Mouse (Mus musculus) embryonic stem cell, embryonic (primary cell): ENCODE measurements around the gene Dcun1d3.

ENCODE experiments used
- CTCF ChIA-PET, 4 experiments: fragments of 300-600 bp in 2 of 4; fragments of 350-600 bp in 2 of 4; sonication (Branson Sonifier 250); formaldehyde crosslinking; loops; one replicate each; lab custom pipeline; 2022; ENCODE audit warnings: inconsistent platforms in 2 of 4; lab: Charles Lee
- POLR2A ChIA-PET, 4 experiments: fragments of 300-600 bp in 2 of 4; fragments of 350-600 bp in 2 of 4; sonication (Branson Sonifier 250); formaldehyde crosslinking; loops; one replicate each; lab custom pipeline; 2022; ENCODE audit warnings: antibody characterized with exemption in 4 of 4, inconsistent platforms in 1 of 4; lab: Charles Lee

Dcun1d3 gene

DNA sequence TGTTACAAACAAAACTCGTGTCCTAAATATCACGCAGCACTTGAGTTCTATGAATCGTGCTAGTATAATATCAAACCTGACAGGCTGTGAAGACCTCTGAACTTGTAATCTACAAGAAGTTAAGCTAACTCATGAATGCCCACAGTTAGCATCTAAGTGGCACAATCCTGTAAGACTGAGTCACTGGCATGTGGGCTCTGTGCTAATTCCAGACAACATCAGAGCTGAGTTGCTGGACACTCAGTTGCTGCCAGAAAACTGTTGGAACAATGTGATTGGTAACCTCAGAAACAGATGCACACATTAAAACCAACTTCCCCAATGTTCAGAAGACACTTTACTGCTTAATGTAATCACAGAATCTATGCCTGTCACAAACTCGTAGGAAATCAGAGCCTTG is 8.2 kb downstream of the Dcun1d3 start:
- ChIA-PET POLR2A (interaction anchor here in 2 of 4 experiments (0.7 to 1.5 kb wide), 6 partner anchors 8 to 128 kb away, joined by 3 to 7 read pairs (median 4); partner anchors contain the start of genes Dcun1d3 (in 1 of the 2) and Lyrm1 (in 1 of the 2)), CTCF (no interaction called here)

DNA sequence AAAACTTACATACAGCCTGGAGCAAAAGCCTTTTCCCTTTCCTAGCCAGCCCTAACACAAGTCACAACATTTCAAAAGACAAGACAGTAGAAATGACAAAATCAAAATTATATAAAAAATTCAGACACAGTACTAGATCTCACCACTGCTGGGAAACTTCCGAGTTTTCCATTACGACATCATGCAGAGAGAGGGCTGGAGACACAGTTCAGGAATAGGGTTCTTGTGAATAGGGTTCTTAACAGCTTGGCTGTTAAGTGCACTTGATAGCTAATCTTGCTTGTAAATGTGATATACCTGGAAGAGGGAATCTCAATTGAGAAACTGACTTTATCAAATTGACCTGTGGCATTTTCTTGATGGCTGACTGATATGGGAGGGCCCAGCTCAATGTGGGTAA is 14.9 kb downstream of the Dcun1d3 start:
- CTCF ChIA-PET: no interaction called here
- POLR2A ChIA-PET: no interaction called here

DNA sequence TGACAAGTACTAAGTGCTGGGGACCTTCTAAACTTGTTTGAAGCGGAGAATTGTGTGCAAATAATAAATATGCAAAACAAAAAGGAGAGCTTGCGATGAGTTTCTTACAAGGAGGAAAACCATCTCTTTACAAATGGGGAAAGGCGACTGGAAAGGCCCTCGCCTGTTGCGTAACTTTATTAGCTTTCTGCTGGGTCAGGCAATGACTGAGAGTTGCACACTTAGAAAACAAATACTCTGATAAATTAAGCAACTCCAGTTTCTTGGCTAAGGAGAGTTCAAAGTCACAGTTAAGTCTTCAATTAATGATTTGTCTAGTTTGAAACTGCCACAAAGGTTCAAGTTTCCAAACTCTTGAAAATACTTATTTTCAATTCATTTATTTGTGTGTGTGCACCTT is 15.8 kb downstream of the Dcun1d3 start:
- CTCF ChIA-PET: no interaction called here
- POLR2A ChIA-PET: interaction anchor here in 2 of 4 experiments (0.8 to 1.6 kb wide), 3 partner anchors 15 to 24 kb away, joined by 4 to 7 read pairs (median 5); partner anchors contain the start of genes Dcun1d3 (in 1 of the 2) and Lyrm1 (in 1 of the 2)

DNA sequence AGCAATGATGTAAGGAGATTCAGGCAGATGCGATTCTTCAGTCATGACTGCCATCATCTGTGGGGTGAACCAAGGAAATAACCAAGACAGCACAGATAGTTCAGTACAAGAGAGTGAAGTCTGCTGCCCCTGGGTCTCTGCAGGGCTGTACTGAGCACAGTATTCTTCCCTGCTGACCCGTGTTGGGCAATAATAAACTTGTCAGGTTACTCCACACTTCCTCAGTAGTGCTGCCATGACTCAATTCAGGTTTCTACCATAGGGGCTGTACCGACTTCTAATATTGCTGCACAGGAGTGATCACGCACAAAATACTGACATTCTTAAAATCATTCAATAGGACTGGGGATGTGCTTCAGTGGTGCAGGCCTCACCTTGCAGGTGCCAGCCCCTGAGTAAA is 16.9 kb downstream of the Dcun1d3 start:
- POLR2A ChIA-PET: interaction anchor here in 2 of 4 experiments (1.2 to 1.6 kb wide), 2 partner anchors 16 to 17 kb away, joined by 4 to 7 read pairs; partner anchors contain the start of genes Dcun1d3 (in 1 of the 2) and Lyrm1 (in 1 of the 2)
- CTCF ChIA-PET: no interaction called here

DNA sequence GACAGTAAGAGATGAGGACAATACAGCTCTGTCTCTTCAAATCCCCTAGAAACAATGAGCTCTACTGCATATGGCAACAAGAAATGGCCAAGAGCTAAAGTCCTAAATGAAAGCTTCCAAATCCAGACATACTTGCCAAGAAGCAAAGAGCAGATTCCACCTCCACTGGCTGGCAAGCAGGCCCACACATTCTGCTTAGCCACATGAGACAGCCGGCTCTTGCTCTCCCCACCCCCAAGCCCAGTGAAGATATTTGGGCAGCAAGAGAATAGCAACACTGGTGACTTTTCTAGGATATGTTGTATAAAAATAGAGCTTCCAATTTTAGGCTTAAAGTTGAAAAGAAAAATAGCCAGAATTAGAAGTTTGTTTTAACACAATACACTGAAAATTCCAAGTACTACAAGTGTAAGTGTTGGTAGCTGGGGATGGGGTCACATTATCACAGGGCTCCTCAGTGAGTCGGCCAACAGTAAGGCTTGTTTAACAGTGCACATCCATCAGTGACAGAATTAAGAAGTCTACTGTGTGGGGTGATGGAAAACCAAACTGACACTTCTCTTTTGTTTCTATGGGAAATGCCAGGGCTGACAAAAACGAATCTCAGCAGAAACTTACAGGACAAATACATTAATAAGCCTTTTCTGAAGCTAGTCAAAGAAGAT is 20.2 kb downstream of the Dcun1d3 start:
- ChIA-PET CTCF (interaction anchor here in 2 of 4 experiments (0.7 to 0.9 kb wide), 2 partner anchors 17 to 27 kb away, joined by 4 read pairs; no protein-coding TSS in a partner anchor), POLR2A (interaction anchor here in 2 of 4 experiments (0.6 to 2.4 kb wide), 8 partner anchors 9 to 698 kb away, joined by 3 to 14 read pairs (median 4); partner anchors contain the start of genes Dcun1d3 (in 1 of the 2) and Lyrm1 (in 1 of the 2))

DNA sequence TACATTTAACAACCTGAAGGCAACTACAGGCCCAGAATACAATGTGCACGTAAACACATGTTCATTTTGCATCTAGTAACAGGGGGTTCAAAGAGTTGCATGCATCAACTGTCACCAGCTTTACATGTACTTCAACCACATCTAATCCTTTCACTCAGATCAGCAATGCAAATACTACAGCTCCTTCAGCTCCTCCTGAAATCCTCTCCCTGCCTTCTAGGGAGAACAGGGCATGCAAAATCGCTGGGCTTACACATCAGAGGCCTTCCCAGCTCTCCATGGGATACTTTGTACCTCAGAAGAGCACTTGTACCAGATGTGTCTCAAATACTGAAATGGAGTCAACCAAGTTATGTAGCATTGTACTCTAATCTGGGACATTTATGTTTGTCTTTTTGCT is 23.0 kb downstream of the Dcun1d3 start:
- POLR2A ChIA-PET: interaction anchor here in 3 of 4 experiments (0.7 to 2.5 kb wide), 5 partner anchors 10 to 162 kb away, joined by 3 to 10 read pairs (median 4); no protein-coding TSS in a partner anchor
- CTCF ChIA-PET: no interaction called here

DNA sequence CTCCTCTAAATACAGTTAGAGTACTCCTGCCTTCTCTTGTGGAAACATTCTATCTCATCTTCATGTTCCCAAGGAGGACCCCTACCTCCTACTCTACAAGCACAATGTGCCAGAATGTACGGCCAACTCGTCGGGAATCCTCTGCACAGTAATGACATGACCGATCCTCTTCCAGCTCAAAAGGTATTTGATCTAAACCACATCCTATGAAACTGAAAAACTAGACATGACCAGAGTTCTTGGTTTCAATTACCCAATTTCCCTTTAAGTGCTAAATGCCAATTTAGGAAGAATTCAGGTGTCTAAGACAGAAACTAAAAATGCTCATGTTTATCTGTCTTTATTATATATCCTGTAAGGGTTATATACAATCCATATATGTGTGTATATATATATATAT is 23.9 kb downstream of the Dcun1d3 start:
- POLR2A ChIA-PET: interaction anchor here in 3 of 4 experiments (0.7 to 2.5 kb wide), 5 partner anchors 9 to 163 kb away, joined by 3 to 10 read pairs (median 4); no protein-coding TSS in a partner anchor
- CTCF ChIA-PET: no interaction called here

DNA sequence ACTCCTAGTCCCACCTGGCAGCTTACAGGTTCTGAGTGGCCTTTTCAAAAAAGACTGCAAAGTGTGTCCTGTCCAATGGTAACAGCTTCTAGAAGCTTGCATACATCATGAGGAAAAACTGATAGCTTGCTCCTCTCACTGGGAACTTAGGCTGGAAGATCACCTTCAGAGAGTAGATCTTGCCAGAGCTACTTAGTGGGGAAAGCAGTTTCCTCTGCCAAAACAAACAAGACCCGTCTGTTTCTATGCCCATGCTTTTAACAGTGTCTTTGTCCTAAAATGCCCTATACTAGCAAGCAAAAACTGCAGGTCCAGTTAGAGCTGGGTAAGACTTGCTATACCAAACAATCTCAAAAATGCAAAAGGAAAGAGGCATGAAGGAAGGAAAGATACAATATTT is 30.0 kb downstream of the Dcun1d3 start:
- POLR2A ChIA-PET: interaction anchor here in 2 of 4 experiments (0.5 to 1.5 kb wide), 2 partner anchors 29 to 1086 kb away, joined by 3 to 7 read pairs; partner anchors contain the start of genes Dcun1d3 (in 1 of the 2) and Lyrm1 (in 1 of the 2)
- CTCF ChIA-PET: interaction anchor here in 1 of 4 experiments (1.3 kb wide), 1 partner anchor 17 kb away, joined by 4 read pairs; no protein-coding TSS in a partner anchor

DNA sequence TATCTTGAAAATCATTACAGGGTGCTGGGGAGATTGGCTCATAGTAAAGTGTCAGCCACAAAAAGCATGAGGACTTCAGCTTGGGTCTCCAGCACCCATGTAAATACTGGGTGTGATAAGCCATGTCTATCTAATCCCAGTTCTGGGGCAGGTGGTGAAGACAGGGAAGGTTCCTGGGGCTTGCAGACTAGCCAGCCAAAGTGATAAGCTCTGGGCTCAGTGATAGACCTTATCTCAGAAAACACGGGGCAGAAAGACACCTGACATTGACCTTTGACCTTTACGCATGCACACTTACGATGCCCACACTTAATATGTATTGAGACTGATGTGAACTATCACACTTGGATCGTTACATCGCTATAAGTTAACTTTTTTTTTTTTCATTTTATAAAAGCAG is 31.6 kb downstream of the Dcun1d3 start:
- ChIA-PET POLR2A (interaction anchor here in 2 of 4 experiments (0.7 to 5.5 kb wide), 7 partner anchors 8 to 32 kb away, joined by 3 to 53 read pairs (median 10); partner anchors contain the start of genes Dcun1d3 (in 2 of the 2) and Lyrm1 (in 2 of the 2)), CTCF (no interaction called here)

DNA sequence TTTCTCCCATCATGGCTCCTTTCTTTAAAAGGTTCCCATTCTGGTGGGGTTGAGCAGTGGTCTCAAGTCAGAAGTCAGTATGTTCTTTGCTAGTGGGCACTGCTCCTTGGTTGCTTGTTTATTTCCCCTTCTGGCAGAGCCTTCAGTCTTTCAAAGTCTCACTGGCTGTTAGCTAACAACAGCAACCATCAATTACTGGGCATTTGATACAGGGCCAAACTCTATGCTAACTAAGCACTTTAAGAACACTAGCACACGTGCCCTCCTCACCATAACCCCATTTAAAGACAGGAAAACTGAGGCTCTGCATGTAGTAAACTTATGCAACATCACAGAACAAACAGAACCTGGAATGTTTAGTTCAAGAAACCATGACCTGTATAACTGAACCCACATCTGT is 33.9 kb downstream of the Dcun1d3 start:
- ChIA-PET POLR2A (interaction anchor here in 3 of 4 experiments (0.6 to 5.5 kb wide), 14 partner anchors 8 to 34 kb away, joined by 3 to 53 read pairs (median 4); partner anchors contain the start of genes Dcun1d3 (in 3 of the 3) and Lyrm1 (in 3 of the 3)), CTCF (no interaction called here)

DNA sequence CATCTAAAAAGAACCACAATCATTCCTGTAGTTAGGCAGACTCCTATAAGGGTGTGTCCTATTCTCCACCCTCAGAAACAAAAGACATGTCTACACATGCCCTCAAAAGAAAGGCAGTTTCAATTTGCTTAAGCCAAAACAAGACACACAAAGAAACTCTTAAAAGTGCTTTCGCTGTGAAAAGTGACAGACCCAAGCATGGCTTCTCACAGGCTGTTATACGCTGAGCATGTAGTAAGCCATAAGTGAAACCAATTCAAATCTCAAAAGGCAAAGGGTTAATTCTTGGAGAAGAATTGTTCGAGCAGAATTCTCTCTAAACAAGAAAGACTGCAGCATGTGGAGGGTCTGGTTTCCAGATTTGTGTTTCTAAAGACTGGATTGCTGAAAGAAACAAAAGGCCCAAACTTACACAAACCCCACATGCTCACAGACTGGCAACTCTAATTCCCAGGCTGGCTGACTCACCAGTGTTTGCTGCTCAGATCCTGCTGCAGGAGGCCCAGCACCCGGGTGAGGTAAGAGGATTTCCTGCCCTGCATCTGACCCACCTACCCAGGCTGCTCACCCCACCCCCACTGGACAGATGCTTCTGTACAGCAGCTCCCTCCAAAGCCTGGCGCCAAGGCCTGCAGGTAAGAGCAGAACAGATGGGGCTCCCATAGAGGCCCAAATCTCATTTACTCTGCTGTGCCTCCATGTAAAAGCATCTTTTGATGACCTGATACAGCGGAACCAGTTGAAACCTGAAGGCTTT is 34.6 kb downstream of the Dcun1d3 start:
- CTCF ChIA-PET: interaction anchor here in 1 of 4 experiments (0.9 kb wide), 1 partner anchor 35 kb away, joined by 3 read pairs; the partner anchor contains the start of gene Dcun1d3
- POLR2A ChIA-PET: interaction anchor here in 3 of 4 experiments (0.6 to 5.5 kb wide), 17 partner anchors 9 to 241 kb away, joined by 3 to 53 read pairs (median 4); partner anchors contain the start of genes Dcun1d3 (in 3 of the 3), Lyrm1 (in 3 of the 3) and Tmem159 (in 1 of the 3)

DNA sequence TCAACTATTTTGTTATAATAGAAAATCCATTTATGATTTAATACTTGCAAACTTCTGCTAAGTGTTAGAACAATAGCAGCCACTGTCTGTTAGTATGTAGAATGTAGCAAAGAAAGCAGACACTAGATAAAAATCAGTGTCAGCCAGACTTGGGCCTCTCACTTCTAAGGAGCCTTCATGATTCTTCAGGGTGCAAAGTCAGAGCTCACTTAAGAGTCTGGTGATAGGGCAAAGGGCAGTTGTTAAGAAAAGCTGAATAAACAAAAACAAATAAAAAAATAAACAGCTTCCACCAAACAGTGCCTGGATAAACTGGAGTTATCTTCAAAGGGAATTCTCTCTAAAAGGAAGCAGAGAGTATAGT is 35.1 kb downstream of the Dcun1d3 start:
- POLR2A ChIA-PET: interaction anchor here in 3 of 4 experiments (0.7 to 5.5 kb wide), 12 partner anchors 14 to 242 kb away, joined by 3 to 53 read pairs (median 6); partner anchors contain the start of genes Dcun1d3 (in 3 of the 3), Lyrm1 (in 3 of the 3) and Tmem159 (in 1 of the 3)
- CTCF ChIA-PET: interaction anchor here in 1 of 4 experiments (0.9 kb wide), 1 partner anchor 36 kb away, joined by 3 read pairs; the partner anchor contains the start of gene Dcun1d3

DNA sequence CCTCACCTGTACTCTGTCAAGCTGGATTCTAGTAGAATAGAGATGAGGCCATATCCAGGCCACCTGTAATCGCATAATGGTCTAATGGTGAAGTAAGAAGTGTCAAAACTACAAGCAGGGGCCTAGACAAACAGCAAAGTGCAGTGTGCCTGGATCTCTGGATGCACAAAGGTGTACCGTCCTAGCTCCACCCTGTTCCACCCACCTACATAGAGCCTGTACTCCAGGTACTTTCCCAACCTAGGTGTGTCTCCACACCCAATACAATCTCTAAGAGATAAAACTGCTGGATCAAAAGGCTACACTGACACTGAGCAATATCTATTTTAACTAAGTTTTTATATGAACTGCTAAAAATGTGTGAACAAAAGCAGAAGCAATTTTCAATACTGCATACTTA is 35.5 kb downstream of the Dcun1d3 start:
- POLR2A ChIA-PET: interaction anchor here in 3 of 4 experiments (0.7 to 5.5 kb wide), 10 partner anchors 14 to 242 kb away, joined by 3 to 53 read pairs (median 6); partner anchors contain the start of genes Dcun1d3 (in 3 of the 3), Lyrm1 (in 3 of the 3) and Tmem159 (in 1 of the 3)
- CTCF ChIA-PET: interaction anchor here in 1 of 4 experiments (0.7 kb wide), 1 partner anchor 467 kb away, joined by 7 read pairs; no protein-coding TSS in a partner anchor

DNA sequence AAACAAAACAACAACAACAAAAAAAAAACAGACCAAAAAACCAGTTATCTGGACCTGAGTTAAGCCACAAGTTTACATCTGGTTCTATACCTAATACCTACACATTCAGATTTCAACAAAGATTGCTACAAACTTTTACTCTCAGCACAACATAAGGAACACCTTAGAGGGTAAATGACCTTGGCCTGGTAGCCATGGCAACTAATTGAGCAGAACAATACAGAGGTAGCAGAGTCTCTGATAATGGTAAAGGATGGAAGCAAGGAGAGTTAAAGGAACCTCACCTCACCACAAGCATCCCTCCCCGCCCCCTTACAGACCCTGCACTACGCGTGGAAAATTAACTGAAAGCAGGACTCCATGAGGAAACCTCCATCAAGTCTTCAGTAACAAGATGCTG is 36.0 kb downstream of the Dcun1d3 start:
- POLR2A ChIA-PET: interaction anchor here in 3 of 4 experiments (0.6 to 5.5 kb wide), 9 partner anchors 32 to 345 kb away, joined by 3 to 53 read pairs (median 4); partner anchors contain the start of genes Dcun1d3 (in 3 of the 3), Lyrm1 (in 3 of the 3) and Tmem159 (in 1 of the 3)

DNA sequence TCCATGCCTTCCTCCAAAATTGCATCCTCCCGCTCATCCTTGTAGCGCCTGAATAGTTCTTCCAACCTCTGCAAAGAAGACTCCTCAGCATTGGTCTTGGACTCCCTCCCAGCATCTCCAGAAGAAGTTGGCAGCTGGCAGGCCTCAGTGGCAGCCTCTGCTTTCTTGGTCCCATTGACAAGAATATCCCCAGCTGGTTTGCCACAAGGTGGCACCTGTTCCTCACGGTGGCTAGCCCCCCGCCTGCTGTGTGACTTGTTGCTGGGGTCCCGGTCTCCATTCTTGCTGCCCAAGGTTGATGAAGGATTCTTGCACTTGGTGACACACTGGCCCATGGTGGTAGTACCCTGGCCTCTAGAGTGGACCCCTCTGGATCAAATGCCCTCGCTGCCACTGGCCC is 36.6 kb downstream of the Dcun1d3 start:
- CTCF ChIA-PET: interaction anchor here in 3 of 4 experiments (0.6 to 1.4 kb wide), 6 partner anchors 8 to 468 kb away, joined by 3 to 7 read pairs (median 4); no protein-coding TSS in a partner anchor

More for the DNA sequence above, 36.0 kb downstream of the Dcun1d3 start:
- CTCF ChIA-PET: interaction anchor here in 3 of 4 experiments (0.7 to 1.4 kb wide), 4 partner anchors 9 to 468 kb away, joined by 3 to 7 read pairs (median 4); no protein-coding TSS in a partner anchor

DNA sequence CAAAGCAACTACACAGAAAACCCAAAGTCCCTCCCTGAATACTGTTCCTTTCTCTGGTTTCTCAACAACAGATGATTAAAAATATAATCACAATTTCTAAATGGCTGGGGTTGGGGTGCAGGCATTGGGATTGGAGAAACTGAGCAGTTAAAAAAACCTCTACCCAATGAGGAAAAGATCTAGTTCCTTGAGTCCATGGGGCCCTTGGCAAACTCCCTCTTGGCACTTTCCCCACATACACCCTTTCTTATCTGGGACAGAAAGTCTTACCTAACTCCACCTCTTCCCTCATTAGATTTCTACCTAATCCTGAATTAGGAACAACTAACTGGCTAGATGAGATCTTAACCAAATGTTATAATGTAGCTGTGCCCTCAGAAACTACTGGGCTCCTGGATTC is 41.1 kb downstream of the Dcun1d3 start:
- ChIA-PET CTCF (interaction anchor here in 1 of 4 experiments (1.6 kb wide), 1 partner anchor 243 kb away, joined by 4 read pairs; no protein-coding TSS in a partner anchor), POLR2A (interaction anchor here in 2 of 4 experiments (0.9 to 2.0 kb wide), 3 partner anchors 9 to 45 kb away, joined by 3 to 5 read pairs (median 4); partner anchors contain the start of genes Dcun1d3 (in 1 of the 2) and Lyrm1 (in 1 of the 2))

More for the DNA sequence above, 36.6 kb downstream of the Dcun1d3 start:
- POLR2A ChIA-PET: interaction anchor here in 3 of 4 experiments (0.6 to 5.5 kb wide), 7 partner anchors 33 to 346 kb away, joined by 3 to 53 read pairs (median 4); partner anchors contain the start of genes Dcun1d3 (in 2 of the 3), Lyrm1 (in 2 of the 3) and Tmem159 (in 1 of the 3)

DNA sequence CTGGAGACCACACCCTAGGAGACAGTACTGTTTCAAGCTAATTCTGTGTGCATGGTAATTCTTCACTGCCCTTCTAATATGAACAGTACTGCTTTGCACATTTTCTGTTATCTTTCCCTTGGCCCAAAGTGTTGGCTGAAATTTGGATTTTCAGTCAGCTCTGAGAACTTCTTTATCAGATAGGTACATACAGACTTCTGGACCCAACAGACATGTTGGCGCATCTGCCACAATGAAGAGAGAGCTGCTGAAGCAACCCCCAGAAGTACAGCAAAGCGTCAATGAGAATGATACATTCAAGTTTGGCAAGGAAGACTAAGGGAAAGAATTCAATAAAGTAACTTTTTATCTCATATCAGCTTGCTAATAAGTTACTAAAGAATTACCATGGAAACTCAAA is 41.7 kb downstream of the Dcun1d3 start:
- ChIA-PET POLR2A (interaction anchor here in 2 of 4 experiments (0.9 to 2.0 kb wide), 4 partner anchors 10 to 46 kb away, joined by 3 to 5 read pairs (median 4); partner anchors contain the start of genes Dcun1d3 (in 1 of the 2) and Lyrm1 (in 1 of the 2)), CTCF (interaction anchor here in 1 of 4 experiments (1.6 kb wide), 1 partner anchor 243 kb away, joined by 4 read pairs; no protein-coding TSS in a partner anchor)
